Mouse (Mus musculus) G1E (cell line): ENCODE measurements at regions not wholly inside any gene's neighbourhood (a gene's known extent, or its start where the extent isn't known, plus 50 kb on each side); places are given as distances from the start of the nearest gene placed in this dataset.
"Not testable (repeated sequence)": the region's sequence is repeated elsewhere in the genome, so short reads cannot be mapped to it uniquely, and the experiment has no call there.

Experiments
- CTCF ChIP-seq: IDR thresholded peaks from 2 replicates; pipeline ENCODE4 v1.5.1; 2012; ENCODE audit warnings: low read depth, low read length, inconsistent platforms, mixed read lengths
- GATA1 ChIP-seq: IDR thresholded peaks from 2 replicates; pipeline ENCODE4 v1.6.1; 2012; ENCODE audit warnings: borderline replicate concordance, low read length, inconsistent platforms, mixed read lengths
- GATA2 ChIP-seq: IDR thresholded peaks from 2 replicates; pipeline ENCODE4 v1.6.1; 2012; ENCODE audit warnings: low read depth, low read length, inconsistent platforms, borderline replicate concordance
- POLR2AphosphoS5 ChIP-seq: IDR thresholded peaks from 2 replicates; pipeline ENCODE4 v1.6.1; 2012; ENCODE audit warnings: low read depth, low read length, inconsistent platforms; ENCODE audit not compliant: insufficient replicate concordance
- TAL1 ChIP-seq: conservative IDR thresholded peaks from 2 replicates; pipeline ENCODE4 v1.6.1; 2012; ENCODE audit warnings: low read depth, low read length, inconsistent platforms, mixed read lengths

DNA sequence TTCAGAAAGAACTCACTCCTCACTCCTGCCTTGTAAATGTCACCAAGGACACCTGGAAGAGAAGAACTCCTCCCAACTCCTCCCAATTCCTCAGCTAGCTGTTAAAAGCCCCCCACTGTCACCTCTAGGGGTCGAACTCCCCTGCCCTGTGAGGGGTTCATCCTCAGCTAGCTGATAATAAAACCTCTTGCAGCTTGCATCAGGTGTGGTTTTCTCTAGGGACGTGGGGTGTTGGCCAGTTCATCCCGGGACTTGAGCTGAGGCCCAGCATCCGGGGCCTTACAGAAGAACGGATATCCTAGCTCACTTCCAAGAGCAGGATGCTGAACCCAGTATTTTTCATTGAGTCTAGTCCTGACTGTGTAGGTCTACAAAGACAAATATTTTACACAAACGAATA is 176.4 kb upstream of the Asap2 start:
- TF ChIP-seq CTCF, POLR2AphosphoS5, TAL1, GATA1, GATA2: not testable (repeated sequence)
